Mouse (Mus musculus) embryo, embryonic 11.5 days (tissue): ENCODE measurements around the gene Vmn2r116.
"Not testable (repeated sequence)": the region's sequence is repeated elsewhere in the genome, so short reads cannot be mapped to it uniquely, and the experiment has no call there.

Experiments used
- DNase-seq: peaks from one replicate; pipeline ENCODE4 v3.0.0-alpha.2; 2012; ENCODE audit warnings: low read depth, low spot score

Vmn2r116 gene

GRCm38 (mm10) chr17:23384304-23384703 is at the start of gene Vmn2r116:
Gene Vmn2r116, plus strand, starts transcription at chr17:23384604.
- not testable (repeated sequence) for DNase-seq

GRCm38 (mm10) chr17:23343441-23343840 is 41.0 kb upstream of the Vmn2r116 start, which contains the start of gene Vmn2r115:
Gene Vmn2r115, plus strand, starts transcription at chr17:23343741.
- DNase-seq: not testable (repeated sequence)

GRCm38 (mm10) chr17:23351644-23352043 is 32.8 kb upstream of the Vmn2r116 start:
- no peak for DNase-seq

GRCm38 (mm10) chr17:23433150-23433679 is 48.8 kb downstream of the Vmn2r116 start:
- no peak for DNase-seq
